Mouse (Mus musculus) urinary bladder, adult 2 months (tissue): ENCODE data around the gene Stxbp3. TPM values are rescaled to one million over a fixed set of nuclear protein-coding genes. Genes with fewer than 3 reads are reported as not detected.
"Not testable (repeated sequence)": the region's sequence is repeated elsewhere in the genome, so short reads cannot be mapped to it uniquely, and the experiment has no call there.

Source experiments
- DNase-seq: peaks from one replicate; pipeline ENCODE4 v3.0.0; 2022; ENCODE audit warnings: low spot score
- polyA plus RNA-seq: library from polyadenylated mRNA; depleted of rRNA; stranded (reverse); fragments of >200 nt; gene quantifications from 2 replicates; pipeline ENCODE4 v1.2.3, GENCODE M21; 2012; rRNA removed

Stxbp3 gene
- polyA plus RNA-seq, result 43.3 and 49.4 TPM in 2 replicates

- peak; percentile 98 for DNase-seq
Observed at GRCm38 (mm10) chr3:108840000-108840715, at the start of gene Stxbp3. TSS of gene Stxbp3 (minus strand) at chr3:108840526.

- DNase-seq, result no peak
Observed at GRCm38 (mm10) chr3:108889908-108890307, 49.6 kb upstream of the Stxbp3 start, which contains the start of gene Fndc7. TSS of gene Fndc7 (minus strand) at chr3:108890008.

DNA sequence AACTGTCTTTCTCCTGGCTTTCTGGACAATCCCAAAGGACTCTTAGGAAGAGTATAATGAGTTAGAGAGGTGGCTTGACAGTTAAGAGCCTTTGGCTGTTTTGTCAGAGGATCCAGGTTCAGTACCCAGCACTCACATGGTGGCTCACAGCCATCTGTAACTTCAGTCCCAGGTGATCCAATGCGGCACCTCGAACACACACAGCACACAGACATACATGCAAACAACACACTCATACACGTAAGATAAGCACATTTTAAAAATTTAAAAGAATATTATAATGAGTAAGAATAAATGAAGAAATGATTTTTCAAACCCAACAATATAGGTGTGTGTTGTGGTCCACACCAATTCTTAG is 47.3 kb upstream of the Stxbp3 start:
- no peak for DNase-seq

DNA sequence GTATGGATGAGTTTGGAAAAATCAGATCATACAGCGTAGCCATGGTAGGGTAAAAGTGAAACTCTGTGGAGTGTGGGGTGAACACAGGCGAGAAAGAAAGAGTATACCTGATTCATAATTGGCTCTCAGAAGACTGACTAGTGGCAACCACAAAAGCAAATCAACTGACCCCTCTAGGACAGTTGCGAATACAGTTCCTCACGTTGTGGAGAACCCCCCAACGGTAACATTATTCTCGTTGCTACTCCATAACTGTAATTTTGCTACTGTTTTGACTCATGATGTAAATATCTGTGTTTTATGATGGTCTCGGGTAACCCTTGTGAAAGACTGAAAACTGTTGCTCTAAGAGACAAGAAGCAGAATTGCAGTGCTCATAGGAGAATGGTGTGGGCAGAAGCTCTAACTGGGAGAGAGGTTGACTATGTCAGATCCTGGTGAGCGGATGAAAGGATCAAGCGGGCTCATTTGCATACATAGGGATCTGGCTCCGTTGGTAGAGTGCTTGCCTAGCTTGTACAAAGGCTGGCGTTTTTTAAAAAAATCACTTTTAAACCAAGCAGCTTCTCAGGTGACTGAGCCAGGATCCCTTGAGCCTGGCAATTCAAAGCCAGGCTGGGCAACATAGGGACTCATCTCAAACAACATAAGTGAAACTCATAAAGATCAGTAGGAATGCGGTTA is 46.8 kb upstream of the Stxbp3 start:
- DNase-seq, result no peak

DNA sequence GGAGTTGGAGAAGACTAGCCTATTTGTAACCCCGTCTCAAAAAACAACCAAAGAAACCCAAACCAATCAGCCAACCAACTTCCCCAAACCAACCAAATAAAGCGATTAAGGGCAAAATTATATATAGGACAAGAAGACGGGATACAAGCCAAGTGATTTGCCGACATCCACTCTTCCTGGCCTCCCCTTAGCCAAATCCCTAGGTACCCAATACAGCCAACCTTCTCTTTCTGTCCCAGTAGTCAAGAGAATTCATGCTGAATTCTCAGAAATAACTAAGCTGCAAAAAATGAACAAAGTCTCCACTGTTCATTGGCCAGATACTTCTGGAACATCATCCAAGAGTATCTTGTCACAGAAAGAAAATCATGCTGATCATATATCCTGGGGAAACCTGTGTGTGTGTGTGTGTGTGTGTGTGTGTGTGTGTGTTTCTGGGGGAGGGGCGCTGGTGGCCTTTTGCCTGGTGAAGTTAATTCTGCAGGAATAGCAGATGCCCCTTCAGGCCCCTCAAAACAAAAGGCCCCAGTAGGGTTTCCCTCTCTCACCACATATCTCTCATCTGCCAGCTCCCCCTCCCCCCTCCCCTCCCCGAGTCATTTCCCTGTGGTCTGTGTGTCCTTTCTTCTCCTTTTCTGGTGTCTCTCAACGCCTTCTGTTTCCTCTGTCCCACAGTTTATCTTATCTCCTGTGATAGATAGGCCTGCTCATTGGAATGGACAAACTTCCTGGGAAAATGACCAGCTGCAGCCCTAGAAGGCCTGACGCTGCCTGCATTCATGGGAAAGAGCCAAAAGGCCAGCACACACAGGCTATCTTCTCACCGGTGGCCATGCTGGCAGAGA is 45.6 kb upstream of the Stxbp3 start:
- no peak for DNase-seq

DNA sequence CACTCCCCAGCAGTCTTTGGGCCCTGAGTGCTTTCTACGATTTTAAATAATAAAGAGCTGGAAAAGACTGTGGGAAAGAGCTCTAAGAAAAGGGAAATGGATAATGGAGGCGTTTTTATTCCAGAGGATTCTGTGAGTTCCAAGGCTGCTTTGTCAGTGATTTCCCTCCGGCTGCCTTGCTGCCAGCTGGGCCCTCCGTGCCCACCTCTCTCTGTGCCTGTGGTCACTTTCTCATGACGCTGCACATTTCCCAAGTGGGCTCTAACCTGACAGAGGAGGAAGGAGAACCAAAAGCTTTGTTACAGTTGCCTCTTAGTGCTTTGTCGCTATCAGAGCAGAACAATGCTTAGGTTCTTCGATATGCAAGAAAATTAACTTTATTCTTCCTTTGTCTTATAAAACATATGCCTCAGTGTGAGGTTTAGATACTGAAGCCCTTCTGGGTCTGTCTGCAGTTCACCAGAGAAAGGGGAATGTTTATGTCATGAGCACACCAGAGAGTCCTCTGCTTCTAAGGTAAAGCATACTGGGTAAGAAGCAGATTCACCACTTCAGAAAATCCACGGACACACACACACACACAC is 44.5 kb upstream of the Stxbp3 start:
- no peak for DNase-seq

GRCm38 (mm10) chr3:108883067-108883466 is 42.7 kb upstream of the Stxbp3 start:
- DNase-seq, result no peak

GRCm38 (mm10) chr3:108881873-108882272 is 41.5 kb upstream of the Stxbp3 start:
- DNase-seq, result not testable (repeated sequence)

- no peak for DNase-seq
Observed at GRCm38 (mm10) chr3:108880544-108881507, 40.5 kb upstream of the Stxbp3 start.

DNA sequence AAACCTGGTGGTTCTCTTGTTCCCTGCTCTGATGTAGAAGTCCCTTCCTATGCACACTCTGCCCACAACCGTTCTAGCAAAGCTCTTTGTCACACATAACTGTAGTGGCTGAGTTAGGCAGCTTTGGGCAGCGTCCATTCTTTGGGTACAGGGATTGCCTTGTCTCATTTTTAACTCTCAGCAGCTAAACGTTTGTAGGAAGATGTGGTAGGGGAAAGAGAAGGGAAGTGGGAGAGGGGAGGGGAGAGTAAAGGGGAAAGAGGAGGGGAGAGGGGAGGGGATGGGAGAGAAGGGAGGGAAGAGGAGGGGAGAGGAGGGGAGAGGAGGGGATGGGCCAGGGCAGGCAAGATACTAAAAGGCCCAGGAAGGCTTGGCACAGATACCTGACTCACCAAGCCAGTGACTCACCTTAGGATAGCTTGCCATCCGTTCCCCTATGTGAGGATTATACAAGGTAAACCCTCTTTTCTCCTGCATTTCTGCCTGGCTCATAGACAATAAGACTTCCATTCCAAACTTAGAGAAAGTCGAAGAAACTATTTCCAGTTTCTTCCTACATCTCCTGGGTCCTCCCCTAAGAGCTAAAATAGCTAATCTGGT is 39.6 kb upstream of the Stxbp3 start:
- DNase-seq, result no peak

GRCm38 (mm10) chr3:108879129-108879528 is 38.8 kb upstream of the Stxbp3 start:
- no peak for DNase-seq

DNA sequence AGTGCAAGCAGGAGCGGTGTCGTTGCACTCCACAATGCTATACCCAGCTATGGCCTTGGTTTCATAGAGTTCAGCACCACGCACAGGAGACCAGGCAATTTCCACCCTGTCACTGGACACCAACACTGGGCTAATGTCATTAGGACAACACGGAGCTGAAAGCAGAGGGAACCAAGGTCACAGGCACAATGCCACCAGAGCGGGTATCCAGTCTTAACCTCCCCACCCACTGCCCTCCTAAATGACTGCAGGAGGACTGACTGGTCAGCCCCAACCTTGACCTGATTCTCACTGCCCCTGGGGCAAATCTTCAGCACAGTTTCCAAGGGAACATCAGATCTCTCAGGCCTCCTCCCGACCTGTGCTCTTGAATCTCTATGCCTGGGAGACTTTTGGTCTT is 30.3 kb upstream of the Stxbp3 start:
- DNase-seq, result no peak

DNA sequence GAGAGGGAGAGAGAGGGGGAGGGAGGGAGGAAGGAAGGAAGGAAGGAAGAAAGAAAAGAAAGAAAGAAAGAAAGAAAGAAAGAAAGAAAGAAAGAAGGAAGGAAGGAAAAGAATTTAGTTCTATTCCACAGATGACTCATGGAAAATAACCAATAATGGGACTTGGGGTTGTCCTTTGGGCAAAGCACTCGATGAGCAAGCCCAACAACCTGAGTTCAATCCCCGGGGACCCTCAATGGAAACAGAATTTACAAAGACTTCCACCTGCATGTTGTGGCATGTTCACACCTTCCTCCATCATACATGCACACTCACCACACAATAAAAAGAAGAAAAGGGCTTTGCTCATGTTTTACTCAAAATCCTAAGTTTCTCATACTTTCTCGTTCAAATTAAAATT is 27.1 kb upstream of the Stxbp3 start:
- no peak for DNase-seq

DNA sequence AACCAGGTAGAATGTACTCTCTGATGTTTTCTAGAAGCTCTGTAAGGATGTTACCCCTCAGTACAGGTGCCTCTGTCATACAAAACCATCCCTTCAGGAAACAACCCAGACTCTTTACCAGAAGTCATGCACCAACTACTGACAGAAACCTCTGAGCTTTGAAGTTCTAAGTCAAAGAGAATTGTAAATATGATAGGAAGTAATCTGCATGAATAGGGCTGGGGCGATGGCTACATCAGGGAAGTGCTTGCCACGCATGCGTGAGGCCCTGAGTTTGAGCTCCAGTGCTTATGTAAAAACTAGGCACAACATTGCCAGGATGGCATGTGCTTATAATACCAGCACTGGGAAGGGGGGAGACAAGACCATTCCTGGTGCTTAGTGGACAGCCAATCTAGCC is 25.4 kb upstream of the Stxbp3 start:
- DNase-seq, result no peak

DNA sequence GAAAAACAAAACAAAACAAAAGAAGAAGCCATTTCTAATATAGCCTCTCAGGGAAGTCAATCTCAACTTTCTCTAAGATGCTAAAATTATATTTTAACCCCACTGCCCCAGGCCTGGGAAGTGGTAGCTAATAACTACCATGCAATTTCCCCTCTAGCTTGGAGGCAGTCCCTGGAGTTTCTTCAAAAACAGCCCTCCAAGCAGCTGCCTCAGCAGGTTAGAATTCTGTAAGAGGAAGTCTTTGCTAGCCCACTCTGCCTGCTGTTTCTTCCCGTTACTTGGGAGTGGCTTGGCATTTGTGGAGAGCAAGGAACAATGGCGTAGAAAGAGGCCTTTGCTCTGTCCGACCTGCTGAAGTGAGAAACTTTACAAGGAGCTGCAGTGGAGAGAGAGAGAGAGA is 24.8 kb upstream of the Stxbp3 start:
- no peak for DNase-seq

DNA sequence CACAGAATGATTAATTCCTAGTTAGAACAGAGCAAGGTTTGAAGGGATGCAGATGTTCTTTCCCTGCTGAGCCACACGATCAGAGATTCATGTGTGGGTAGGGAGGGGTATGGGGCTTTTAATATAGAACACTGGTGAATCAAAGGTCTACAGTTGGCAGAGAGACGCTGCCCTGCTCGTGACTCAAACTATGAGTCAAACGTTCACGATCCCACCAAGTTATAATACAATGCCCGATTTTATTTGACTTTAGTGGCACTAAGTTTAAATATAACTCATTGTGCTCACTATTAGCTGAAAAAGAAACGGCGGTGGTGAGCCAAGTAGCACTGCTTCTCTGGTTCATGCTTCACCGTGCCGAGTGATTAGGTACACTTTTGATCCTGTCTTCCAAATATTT is 22.8 kb upstream of the Stxbp3 start:
- DNase-seq, result no peak

DNA sequence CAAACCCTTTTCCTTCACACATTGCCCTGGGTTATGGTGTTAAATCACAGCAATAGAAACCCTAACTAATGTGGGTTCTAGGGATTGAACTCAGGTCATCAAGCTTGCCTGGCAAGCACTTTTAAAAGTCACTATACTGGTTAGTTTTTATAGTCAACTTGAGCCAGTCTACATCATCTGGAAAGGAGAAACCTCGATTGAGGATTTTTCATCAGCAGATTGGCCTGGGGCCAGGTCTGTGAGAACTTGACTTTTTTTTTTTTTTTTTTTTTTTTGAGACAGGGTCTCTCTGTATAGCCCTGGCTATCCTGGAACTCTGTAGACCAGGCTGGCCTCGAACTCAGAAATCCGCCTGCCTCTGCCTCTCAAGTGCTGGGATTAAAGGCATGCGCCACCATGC is 22.0 kb upstream of the Stxbp3 start:
- DNase-seq, result not testable (repeated sequence)

GRCm38 (mm10) chr3:108860786-108861185 is 20.5 kb upstream of the Stxbp3 start:
- DNase-seq, result no peak

- no peak for DNase-seq
Observed at GRCm38 (mm10) chr3:108858231-108858770, 18.0 kb upstream of the Stxbp3 start.

DNA sequence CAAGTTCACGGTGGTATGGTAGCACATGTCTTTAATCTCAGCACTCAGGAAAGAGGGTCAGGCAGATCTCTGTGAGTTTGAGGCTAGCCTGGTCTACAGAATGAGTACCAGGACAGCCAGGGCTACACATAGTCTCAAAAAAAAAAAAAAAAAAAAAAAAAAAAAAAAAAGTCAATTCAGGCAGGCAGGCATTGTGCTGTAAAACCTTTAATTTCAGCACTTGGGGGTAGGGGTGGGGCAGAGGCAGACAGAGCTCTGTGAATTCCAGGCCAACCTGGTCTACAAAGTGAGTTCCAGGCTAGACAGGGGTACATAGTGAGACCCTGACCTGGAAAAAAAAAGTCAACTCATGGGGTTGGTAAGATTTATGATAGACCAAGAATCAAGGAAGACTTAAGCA is 17.4 kb upstream of the Stxbp3 start:
- DNase-seq, result no peak
